Comparison of ENCODE assay signal across 23 mouse cellular contexts in the genomic region with DNA sequence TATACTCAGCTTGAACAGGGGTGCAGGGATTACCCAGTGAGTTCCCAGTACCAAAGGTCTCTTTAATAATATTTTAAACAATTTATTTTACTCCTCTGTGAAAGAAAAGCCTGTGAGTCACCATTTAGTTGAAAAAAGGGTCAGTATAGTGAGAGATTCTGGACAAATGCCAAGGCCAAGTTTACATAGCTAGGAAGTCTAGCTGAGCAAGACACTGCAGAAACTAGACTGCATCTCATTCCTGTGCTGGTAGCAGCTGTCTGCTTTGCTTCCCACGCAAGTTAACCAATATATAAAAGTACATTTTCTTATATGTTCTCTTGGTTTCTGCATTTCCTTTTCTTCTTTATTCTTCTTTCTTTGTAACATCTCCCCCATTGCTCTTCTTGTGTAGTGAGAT. TPM values are rescaled to one million over a fixed set of nuclear protein-coding genes. Genes with fewer than 3 reads are reported as not detected.
DNase-seq lines count a peak whose midpoint lies in the region; ATAC-seq lines count a peak whose summit lies in the region.
"Had no signal": no experiment of that assay in that cellular context is flagged by ENCODE, and none has a peak within 500 bp of the region (broad histone marks: within the 10 kb centered on the region; RNA-seq: fewer than 3 reads in every experiment).

No protein-coding gene starts in this region.

- H3K36me3 ChIP-seq in embryonic facial prominence, embryonic 14.5 days (ENCODE audit: control insufficient read depth, insufficient read depth, low read length) = no peaks in the 10 kb centered on the region
- no peaks in the 10 kb centered on the region for H3K36me3 ChIP-seq in embryonic facial prominence, embryonic 10.5 days (replicated peaks)
- H3K36me3 ChIP-seq in kidney, embryonic 14.5 days (ENCODE audit: control insufficient read depth, insufficient read depth, low read length) = no peaks in the 10 kb centered on the region
- no peaks in the 10 kb centered on the region for H3K36me3 ChIP-seq in intestine, embryonic 14.5 days (ENCODE audit: control insufficient read depth, insufficient read depth, low read length)
- H3K36me3 ChIP-seq: hindbrain, embryonic 15.5 days; midbrain, embryonic 13.5 days; neural tube, embryonic 13.5 days had no signal

- DNase-seq in embryonic facial prominence, embryonic 14.5 days (ENCODE audit: low spot score) = peak; percentile 84
- DNase-seq in embryonic facial prominence, embryonic 10.5 days (ENCODE audit: low spot score) = no peak
- peak; percentile 39 for DNase-seq in kidney, postnatal 14 days
- peak; percentile 94 for DNase-seq in 3T3-L1 (ENCODE audit: low read depth, low spot score)
- no peak for DNase-seq in intestine, embryonic 14.5 days (ENCODE audit: low spot score)
- no peak for DNase-seq in spleen, postnatal 36 days (ENCODE audit: low spot score in 2 of 2)
- no peak for DNase-seq in gastrocnemius, postnatal 10 days
- DNase-seq: cerebellum, adult 9-10 months; gastrocnemius, postnatal 36 days; retina, postnatal 1 day had no signal

- no peak overlapping the region for H3K27ac ChIP-seq in embryonic facial prominence, embryonic 14.5 days (replicated peaks; ENCODE audit: low read depth, low read length)
- H3K27ac ChIP-seq in embryonic facial prominence, embryonic 10.5 days (replicated peaks) = no peak overlapping the region
- no peak overlapping the region; the same call in 1 of the 2 replicates for H3K27ac ChIP-seq in kidney, embryonic 14.5 days (ENCODE audit: low read depth, low read length)
- peak overlapping the region; percentile 54 for H3K27ac ChIP-seq in intestine, embryonic 14.5 days (ENCODE audit: low read depth)
- H3K27ac ChIP-seq: forebrain, embryonic 13.5 days; hindbrain, embryonic 15.5 days; liver, embryonic 14.5 days; midbrain, embryonic 13.5 days; neural tube, embryonic 13.5 days had no signal

- H3K4me2 ChIP-seq in embryonic facial prominence, embryonic 14.5 days (ENCODE audit: low read depth, low read length) = no peak overlapping the region
- H3K4me2 ChIP-seq in kidney, embryonic 14.5 days (replicated peaks; ENCODE audit: low read depth, low read length) = no peak overlapping the region
- H3K4me2 ChIP-seq in intestine, embryonic 14.5 days (ENCODE audit: low read length) = no peak overlapping the region
- H3K4me2 ChIP-seq: forebrain, embryonic 13.5 days; hindbrain, embryonic 15.5 days; midbrain, embryonic 13.5 days; neural tube, embryonic 13.5 days had no signal

- 62% methylated on average over 1 of the region's 1 CpGs for WGBS in embryonic facial prominence, embryonic 14.5 days
- 87% methylated on average over 1 of the region's 1 CpGs for WGBS in embryonic facial prominence, embryonic 10.5 days
- WGBS in kidney, embryonic 14.5 days = 48% methylated on average over 1 of the region's 1 CpGs
- 24% methylated on average over 1 of the region's 1 CpGs for WGBS in intestine, embryonic 14.5 days

- no peaks in the 10 kb centered on the region for H3K27me3 ChIP-seq in embryonic facial prominence, embryonic 14.5 days (replicated peaks; ENCODE audit: control insufficient read depth, insufficient read depth, low read length)
- H3K27me3 ChIP-seq in embryonic facial prominence, embryonic 10.5 days (replicated peaks; ENCODE audit: low read depth, poor library complexity, severe bottlenecking) = no peaks in the 10 kb centered on the region
- H3K27me3 ChIP-seq in kidney, embryonic 14.5 days (ENCODE audit: control insufficient read depth, insufficient read depth, low read length) = no peaks in the 10 kb centered on the region
- H3K27me3 ChIP-seq in intestine, embryonic 14.5 days (replicated peaks; ENCODE audit: control insufficient read depth, insufficient read depth, low read length) = no peaks in the 10 kb centered on the region
- H3K27me3 ChIP-seq: forebrain, embryonic 13.5 days; hindbrain, embryonic 15.5 days; midbrain, embryonic 13.5 days; neural tube, embryonic 13.5 days had no signal

- no peak overlapping the region for H3K9ac ChIP-seq in embryonic facial prominence, embryonic 14.5 days (ENCODE audit: low read depth, low read length)
- H3K9ac ChIP-seq in kidney, embryonic 14.5 days (ENCODE audit: low read depth, low read length) = no peak overlapping the region
- no peak overlapping the region for H3K9ac ChIP-seq in intestine, embryonic 14.5 days (ENCODE audit: low read length)
- H3K9ac ChIP-seq: forebrain, embryonic 13.5 days; hindbrain, embryonic 15.5 days; liver, embryonic 14.5 days; midbrain, embryonic 13.5 days; neural tube, embryonic 13.5 days had no signal

- H3K4me1 ChIP-seq in embryonic facial prominence, embryonic 14.5 days (ENCODE audit: control insufficient read depth, insufficient read depth, low read length) = no peaks in the 10 kb centered on the region
- no peaks in the 10 kb centered on the region for H3K4me1 ChIP-seq in embryonic facial prominence, embryonic 10.5 days
- H3K4me1 ChIP-seq in kidney, embryonic 14.5 days (ENCODE audit: control insufficient read depth, insufficient read depth, low read length) = peaks cover 12% of the 10 kb centered on the region; the same call in 1 of the 2 replicates
- peaks cover 22% of the 10 kb centered on the region for H3K4me1 ChIP-seq in intestine, embryonic 14.5 days (replicated peaks; ENCODE audit: control insufficient read depth, insufficient read depth, low read length)
- H3K4me1 ChIP-seq: forebrain, embryonic 13.5 days; hindbrain, embryonic 15.5 days; midbrain, embryonic 13.5 days had no signal

- H3K4me3 ChIP-seq in embryonic facial prominence, embryonic 14.5 days (ENCODE audit: low read depth, low read length) = no peak overlapping the region
- no peak overlapping the region for H3K4me3 ChIP-seq in embryonic facial prominence, embryonic 10.5 days
- no peak overlapping the region for H3K4me3 ChIP-seq in kidney, embryonic 14.5 days (ENCODE audit: low read length)
- H3K4me3 ChIP-seq in intestine, embryonic 14.5 days (ENCODE audit: low read depth, low read length) = no peak overlapping the region
- H3K4me3 ChIP-seq: forebrain, embryonic 13.5 days; hindbrain, embryonic 15.5 days; midbrain, embryonic 13.5 days; neural tube, embryonic 13.5 days had no signal

- no peaks in the 10 kb centered on the region for H3K9me3 ChIP-seq in embryonic facial prominence, embryonic 14.5 days (ENCODE audit: control insufficient read depth, low read length)
- H3K9me3 ChIP-seq in embryonic facial prominence, embryonic 10.5 days = no peaks in the 10 kb centered on the region
- H3K9me3 ChIP-seq in kidney, embryonic 14.5 days (ENCODE audit: control insufficient read depth, low read length) = no peaks in the 10 kb centered on the region
- no peaks in the 10 kb centered on the region for H3K9me3 ChIP-seq in intestine, embryonic 14.5 days (ENCODE audit: control insufficient read depth, low read length)
- H3K9me3 ChIP-seq: forebrain, embryonic 13.5 days; hindbrain, embryonic 15.5 days; midbrain, embryonic 13.5 days; neural tube, embryonic 13.5 days had no signal

- ATAC-seq in embryonic facial prominence, embryonic 14.5 days (ENCODE audit: low read depth) = 0 out of 2 replicates have a peak, but pooled peaks have one; percentile 57
- no peak for ATAC-seq in kidney, embryonic 14.5 days (ENCODE audit: low FRiP score, low TSS enrichment)
- peak; percentile 77 for ATAC-seq in intestine, embryonic 14.5 days (replicated peaks; ENCODE audit: low FRiP score, low TSS enrichment, low read depth)
- ATAC-seq: activated CD4-positive, CD25-positive, alpha-beta regulatory T cell, adult 4 months; forebrain, embryonic 13.5 days; midbrain, embryonic 13.5 days had no signal

RNA-seq across cellular contexts. Expression of a gene that starts 1.1 kb away (rescaled TPM):
- polyA plus RNA-seq in embryonic facial prominence, embryonic 14.5 days (2014; fragmentation: Nextera tagmentation; extraction: Ambion mirVana) = not detected in 2 replicates
- not detected in 2 replicates for polyA plus RNA-seq in embryonic facial prominence, embryonic 10.5 days (2016; fragmentation: Nextera tagmentation; extraction: Ambion mirVana)
- polyA plus RNA-seq in kidney, embryonic 14.5 days (2014; fragmentation: Nextera tagmentation; extraction: Ambion mirVana) = 24.0 and 38.3 TPM in 2 replicates
- 0.23 TPM in 2 replicates for polyA plus RNA-seq in intestine, embryonic 14.5 days (2014; fragmentation: Nextera tagmentation; extraction: Ambion mirVana)
- total RNA-seq in gastrocnemius, postnatal 10 days (2021) = not detected
- total RNA-seq: ES-E14; gastrocnemius, postnatal 36 days; layer of hippocampus, adult 8-10 months had no signal
- polyA plus RNA-seq: activated CD4-positive, CD25-positive, alpha-beta regulatory T cell, adult 4 months; embryonic facial prominence, embryonic 11.5 days; forebrain, embryonic 13.5 days; heart, embryonic 14.5 days; hindbrain, embryonic 15.5 days; liver, embryonic 14.5 days; midbrain, embryonic 13.5 days; spleen, adult 2 months; thymus, postnatal 0 days had no signal

RNA-seq across cellular contexts. Expression of a gene that starts 6.4 kb away (rescaled TPM):
- polyA plus RNA-seq in embryonic facial prominence, embryonic 14.5 days (2014; fragmentation: Nextera tagmentation; extraction: Ambion mirVana) = 0.06 TPM in 1 of 2 replicates, not detected in the other
- 0.06 TPM in 1 of 2 replicates, not detected in the other for polyA plus RNA-seq in embryonic facial prominence, embryonic 10.5 days (2016; fragmentation: Nextera tagmentation; extraction: Ambion mirVana)
- polyA plus RNA-seq in kidney, embryonic 14.5 days (2014; fragmentation: Nextera tagmentation; extraction: Ambion mirVana) = not detected in 2 replicates
- 0.16 TPM in 1 of 2 replicates, not detected in the other for polyA plus RNA-seq in intestine, embryonic 14.5 days (2014; fragmentation: Nextera tagmentation; extraction: Ambion mirVana)
- under 1 TPM in 1 of 2 experiments, not detected in 1; 0.11 TPM for total RNA-seq in gastrocnemius, postnatal 10 days (2021)
- total RNA-seq: gastrocnemius, postnatal 36 days; layer of hippocampus, adult 8-10 months had no signal
- polyA plus RNA-seq: forebrain, embryonic 13.5 days; hindbrain, embryonic 15.5 days; midbrain, embryonic 13.5 days had no signal

RNA-seq across cellular contexts. Expression of a gene that starts 19.6 kb away (rescaled TPM):
- 19.8 and 21.4 TPM in 2 replicates for polyA plus RNA-seq in embryonic facial prominence, embryonic 14.5 days (2014; fragmentation: Nextera tagmentation; extraction: Ambion mirVana)
- polyA plus RNA-seq in embryonic facial prominence, embryonic 10.5 days (2016; fragmentation: Nextera tagmentation; extraction: Ambion mirVana) = 44.9 and 46.5 TPM in 2 replicates
- 16.7 and 22.4 TPM in 2 replicates for polyA plus RNA-seq in kidney, embryonic 14.5 days (2014; fragmentation: Nextera tagmentation; extraction: Ambion mirVana)
- polyA plus RNA-seq in intestine, embryonic 14.5 days (2014; fragmentation: Nextera tagmentation; extraction: Ambion mirVana) = 15.8 and 16.5 TPM in 2 replicates
- 10 to 100 TPM; 30.3 to 32.8 TPM for total RNA-seq in gastrocnemius, postnatal 10 days (2021)

Comparison
In these comparisons a context has a peak if more than half of its experiments do, and no peak if none do; other contexts are left out.
1. DNase-seq: peak in embryonic facial prominence, embryonic 14.5 days (single experiment), kidney, postnatal 14 days (single experiment) and 3T3-L1 (single experiment); none in embryonic facial prominence, embryonic 10.5 days (single experiment), intestine, embryonic 14.5 days (single experiment), spleen, postnatal 36 days (0 of 2) and gastrocnemius, postnatal 10 days (single experiment).
2. RNA of a gene that starts 1.1 kb away (polyA plus RNA-seq): 24.0 to 38.3 TPM in kidney, embryonic 14.5 days; 0.23 TPM in intestine, embryonic 14.5 days, not detected in embryonic facial prominence, embryonic 14.5 days and not detected in embryonic facial prominence, embryonic 10.5 days; every median in the first group is over 10 times any median in the second.